Mouse (Mus musculus) induced T-regulatory cell, adult 2 months (primary cell): Measurements from ENCODE around the gene Zfp609.

Source experiments
- DNase-seq: peaks from one replicate; pipeline ENCODE4 v3.0.0-alpha.2; 2012; ENCODE audit warnings: low read depth

The Zfp609 gene

GRCm38 (mm10) chr9:65827344-65828015, at the start of gene Zfp609:
Zfp609 (minus strand) TSS chr9:65827564.
- peak; percentile 92 for DNase-seq

- no peak for DNase-seq
Observed at GRCm38 (mm10) chr9:65859656-65860055, 32.3 kb upstream of the Zfp609 start.

DNA sequence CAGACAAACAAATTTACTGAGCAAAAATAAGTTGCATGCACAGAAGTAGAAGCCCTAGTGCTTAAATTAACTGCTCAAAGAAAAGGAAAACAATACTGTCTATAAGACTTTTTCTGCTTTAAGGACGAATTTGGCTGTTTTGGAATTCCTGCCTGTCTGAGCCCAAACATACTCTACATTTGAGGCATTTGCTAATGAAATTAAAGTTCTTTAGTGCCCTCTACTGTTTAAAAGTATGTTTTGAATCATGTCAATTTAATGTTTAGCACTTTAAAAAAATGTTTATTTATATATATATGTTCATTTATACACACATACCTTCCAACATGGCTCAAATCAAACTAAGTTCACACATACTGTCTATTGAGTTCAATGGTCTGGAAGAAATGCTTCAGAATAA, 22.8 kb upstream of the Zfp609 start:
- DNase-seq, result peak; percentile 41

GRCm38 (mm10) chr9:65848154-65848553, 20.8 kb upstream of the Zfp609 start:
- no peak for DNase-seq

- no peak for DNase-seq
Observed at GRCm38 (mm10) chr9:65844421-65845165, 17.2 kb upstream of the Zfp609 start.

DNA sequence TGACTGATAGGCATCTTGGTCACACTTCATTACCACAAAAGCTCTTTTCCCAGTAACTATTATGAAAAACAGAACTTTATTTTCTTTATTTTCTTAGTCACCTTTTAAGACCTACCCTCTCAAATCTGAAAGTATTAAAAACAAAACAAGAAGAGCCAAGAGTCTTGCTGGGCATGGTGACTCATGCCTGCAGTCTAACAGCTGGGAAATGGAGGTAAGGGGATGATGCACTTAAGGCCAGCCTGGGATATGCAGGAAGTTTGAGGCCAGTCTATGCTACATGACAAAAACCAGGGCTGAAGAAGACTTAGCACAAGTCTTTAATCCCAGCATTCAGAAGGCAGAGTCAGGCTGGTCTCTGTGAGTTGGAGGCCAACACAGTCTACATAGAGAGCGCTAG, 12.5 kb upstream of the Zfp609 start:
- DNase-seq, result no peak

- DNase-seq, result no peak
Observed at GRCm38 (mm10) chr9:65836916-65837315, 9.6 kb upstream of the Zfp609 start.

DNA sequence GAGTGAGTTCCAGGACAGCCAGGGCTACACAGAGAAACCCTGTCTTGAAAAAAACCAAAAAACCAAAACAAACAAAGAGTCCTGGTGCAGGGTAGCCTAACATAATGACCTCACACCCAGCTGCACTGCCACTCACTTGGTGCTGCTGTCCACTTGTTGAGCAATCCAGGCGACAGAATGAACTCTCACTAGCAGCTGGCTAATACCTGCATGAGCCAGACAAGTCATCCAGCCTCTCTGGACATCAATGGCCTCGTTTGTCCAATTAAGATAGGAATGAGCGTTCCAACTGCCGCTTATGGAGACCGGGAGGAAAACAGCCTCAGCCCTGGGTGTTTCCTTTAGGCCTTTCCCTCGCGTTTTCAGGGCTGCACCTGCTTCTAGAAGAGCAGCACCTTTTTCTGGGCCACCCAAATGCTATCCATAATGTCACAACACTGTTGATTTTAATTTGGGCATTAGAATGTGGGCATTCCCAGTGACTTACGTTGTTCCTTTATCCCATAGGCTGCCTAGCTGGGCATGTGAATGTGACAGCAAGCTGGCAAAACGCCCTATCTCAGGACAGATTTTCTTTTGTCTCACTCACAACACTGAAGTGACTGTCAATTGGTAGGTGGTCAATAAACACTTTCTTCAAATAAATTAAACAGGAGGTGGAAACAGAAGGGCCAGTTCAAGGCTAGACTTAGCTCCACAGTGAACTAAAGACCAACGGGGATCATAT, 7.4 kb upstream of the Zfp609 start:
- DNase-seq, result no peak

DNA sequence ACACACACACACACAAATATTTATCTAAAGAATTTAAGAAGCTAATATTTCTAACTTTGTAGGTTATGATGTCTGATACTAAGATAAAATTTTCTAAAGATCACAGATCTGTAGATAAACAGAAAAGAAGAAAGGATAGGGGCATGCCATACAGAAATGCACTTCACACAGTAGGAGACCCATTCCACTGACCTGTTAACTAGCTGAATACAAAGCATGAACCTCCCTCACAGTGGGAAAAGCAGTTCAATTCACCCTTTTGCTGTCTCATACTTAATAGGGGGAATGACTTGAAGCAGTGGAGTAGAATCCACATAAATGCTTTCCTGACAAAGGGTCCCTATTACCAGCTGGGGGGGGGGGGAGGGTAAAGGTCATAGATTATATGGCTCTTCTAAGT, 6.3 kb upstream of the Zfp609 start:
- no peak for DNase-seq

- DNase-seq, result no peak
Observed at GRCm38 (mm10) chr9:65833230-65833629, 5.9 kb upstream of the Zfp609 start.

DNA sequence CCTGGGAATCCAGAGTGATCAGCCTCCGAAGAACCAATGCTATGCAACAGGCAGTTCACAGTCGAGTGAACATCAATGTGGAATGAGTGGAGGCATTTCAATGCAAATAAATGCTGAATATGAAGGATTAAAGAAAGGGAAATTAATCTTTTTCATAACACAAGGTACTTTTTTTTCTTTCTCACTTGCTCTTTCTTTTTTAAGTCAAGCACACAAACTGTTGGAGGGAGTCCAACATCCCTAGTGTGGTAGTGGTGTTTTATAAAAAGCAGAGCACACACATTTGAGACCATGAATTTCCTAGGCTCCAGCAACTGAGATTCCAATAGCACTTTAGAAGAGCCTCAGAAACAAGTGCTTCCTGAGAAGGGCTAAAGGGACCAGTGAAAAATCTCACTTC, 4.7 kb upstream of the Zfp609 start:
- no peak for DNase-seq

- no peak for DNase-seq
Observed at GRCm38 (mm10) chr9:65831164-65831563, 3.8 kb upstream of the Zfp609 start.

- no peak for DNase-seq
Observed at GRCm38 (mm10) chr9:65830255-65830654, 2.9 kb upstream of the Zfp609 start.

DNA sequence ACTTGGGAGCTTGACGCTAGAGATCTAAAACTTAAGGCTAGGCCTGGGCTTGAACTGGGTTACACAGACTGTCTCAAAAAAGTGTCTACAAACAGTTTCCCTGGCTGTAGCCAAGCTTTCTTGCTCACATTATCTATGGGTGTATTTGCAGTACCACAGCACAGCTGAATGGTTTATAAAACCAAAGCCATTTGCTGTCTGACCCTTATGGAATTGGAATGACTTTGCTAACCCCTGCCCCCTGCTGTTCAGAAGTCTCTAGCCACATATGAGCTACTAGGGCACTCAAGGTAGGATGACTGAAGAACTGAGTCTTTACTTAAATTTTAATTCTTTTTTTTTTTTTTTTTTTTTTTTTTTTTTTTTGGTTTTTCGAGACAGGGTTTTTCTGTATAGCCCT, 2.0 kb upstream of the Zfp609 start:
- peak; percentile 68 for DNase-seq

- peak; percentile 56 for DNase-seq
Observed at GRCm38 (mm10) chr9:65828511-65828910, 1.1 kb upstream of the Zfp609 start.

DNA sequence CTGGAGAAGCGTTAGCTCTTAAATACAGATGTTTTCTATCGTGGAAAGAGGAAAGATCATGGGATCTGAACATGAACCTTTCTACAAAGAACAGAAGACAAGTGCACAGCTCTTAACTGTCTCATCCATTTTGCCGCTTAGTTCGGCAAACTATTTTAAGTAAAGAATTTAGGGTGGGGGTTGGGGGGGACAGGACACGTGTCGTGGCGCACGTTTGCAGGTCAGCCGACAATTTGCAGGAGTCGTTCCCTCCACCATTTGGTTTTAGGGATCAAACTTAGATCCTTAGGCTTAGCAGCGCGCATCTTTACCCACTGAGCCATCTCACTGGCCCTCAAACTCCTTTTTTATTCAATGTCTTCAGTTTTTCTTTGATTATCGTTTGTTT, 646 bp upstream of the Zfp609 start:
- DNase-seq, result no peak

DNA sequence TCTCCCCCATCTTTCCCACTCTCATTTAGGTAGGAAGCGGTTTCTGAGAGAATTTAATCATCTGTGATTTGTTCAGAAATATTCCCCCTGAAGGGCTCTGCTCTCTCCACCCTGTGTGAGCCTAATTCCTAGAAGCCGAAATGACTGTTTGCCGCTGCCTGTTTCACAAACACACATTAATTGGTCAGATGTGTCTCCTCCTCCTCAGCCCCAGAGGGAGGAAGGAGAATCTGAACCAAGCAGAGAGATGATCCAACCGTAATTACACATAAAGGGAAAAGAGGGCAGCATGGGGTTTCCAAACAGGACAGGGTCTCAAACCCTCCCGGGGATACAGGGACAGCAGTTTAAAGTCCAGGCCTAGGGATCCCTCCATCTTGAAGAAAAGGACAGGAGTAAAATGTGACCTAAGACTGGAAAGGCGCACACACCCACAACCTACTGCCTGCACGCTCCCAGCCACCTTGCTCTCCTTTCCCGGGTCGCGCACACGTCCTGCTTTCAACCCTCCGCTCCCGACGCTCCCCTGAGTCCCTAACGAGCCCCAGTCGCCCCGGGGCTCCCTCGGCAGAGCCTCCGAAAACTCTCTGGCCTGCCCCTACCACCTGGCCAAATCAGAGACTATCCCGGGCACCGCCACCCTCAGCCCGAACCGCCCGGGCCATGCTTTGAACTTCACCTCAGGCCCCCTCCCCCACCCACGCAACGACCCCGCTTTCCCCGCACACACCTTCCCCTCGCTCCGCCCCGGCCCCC, 598 bp downstream of the Zfp609 start:
- peak; percentile 64 for DNase-seq

DNA sequence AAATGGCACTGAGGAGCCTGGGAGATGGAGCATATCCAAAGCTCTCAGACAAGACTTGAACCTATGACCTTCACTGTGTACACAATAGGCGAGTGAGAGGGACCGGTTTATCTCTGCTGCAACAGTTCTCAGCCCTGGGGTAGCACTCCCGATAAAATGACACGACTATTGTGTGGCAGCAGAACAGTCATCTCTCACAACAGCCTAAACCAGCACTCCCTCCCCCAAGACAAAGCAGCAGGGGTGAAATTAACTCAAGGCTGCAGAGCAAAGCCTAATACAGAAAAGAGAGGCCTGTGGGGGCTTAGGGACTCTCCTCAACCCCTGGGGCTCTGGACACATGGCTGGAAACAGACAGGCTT, 1.2 kb downstream of the Zfp609 start:
- DNase-seq, result no peak

DNA sequence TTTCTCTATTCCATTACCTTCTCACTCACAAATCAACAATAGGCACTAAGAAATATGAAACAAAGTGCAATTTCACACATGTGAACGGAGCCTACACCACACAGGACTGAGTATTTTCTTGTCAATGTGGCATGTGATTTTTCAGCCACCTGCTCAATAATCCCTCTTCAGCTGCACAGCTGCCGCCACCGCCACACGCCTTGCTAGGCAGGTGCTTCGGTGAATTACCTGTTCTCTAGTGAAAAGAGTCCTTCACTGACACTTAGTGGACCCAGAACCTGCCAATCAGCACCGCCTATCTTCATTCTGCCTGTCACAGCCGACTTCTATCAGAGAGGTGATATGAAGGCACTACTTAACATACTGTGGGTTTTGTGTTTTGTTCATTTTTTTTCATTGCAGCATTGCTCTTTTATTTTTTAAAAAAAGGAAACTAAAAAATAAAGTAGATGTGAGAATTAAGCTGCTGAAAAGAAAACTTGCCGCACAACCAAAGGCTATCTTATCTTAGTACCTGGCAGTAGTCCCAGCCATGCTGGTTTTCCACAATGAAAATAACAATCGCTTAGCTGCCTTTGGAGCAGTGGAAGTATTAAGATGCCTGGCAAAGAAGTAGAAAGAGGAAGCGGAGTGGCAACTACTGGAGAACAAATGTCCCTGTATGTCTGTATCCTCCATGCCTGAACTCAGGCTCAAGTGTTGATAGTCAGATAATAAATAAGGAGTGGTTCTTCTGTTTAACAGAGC, 3.5 kb downstream of the Zfp609 start:
- DNase-seq, result no peak

DNA sequence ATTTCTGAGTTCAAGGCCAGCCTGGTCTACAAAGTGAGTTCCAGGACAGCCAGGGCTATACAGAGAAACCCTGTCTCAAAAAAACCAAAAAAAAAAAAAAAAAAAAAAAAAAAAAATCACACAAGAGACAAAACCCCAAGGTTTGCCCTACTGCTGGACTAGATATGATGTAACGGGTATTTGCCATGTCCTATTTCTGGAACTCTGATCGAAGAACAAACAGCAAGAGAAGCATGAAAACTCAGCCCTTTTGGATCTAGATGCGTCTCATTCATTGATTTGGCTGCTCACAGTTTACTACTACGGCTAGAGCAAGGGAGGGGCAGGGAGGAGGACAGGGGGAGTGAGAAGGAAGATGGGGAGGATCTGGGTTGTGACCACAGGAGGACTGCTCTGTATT, 5.4 kb downstream of the Zfp609 start:
- no peak for DNase-seq

DNA sequence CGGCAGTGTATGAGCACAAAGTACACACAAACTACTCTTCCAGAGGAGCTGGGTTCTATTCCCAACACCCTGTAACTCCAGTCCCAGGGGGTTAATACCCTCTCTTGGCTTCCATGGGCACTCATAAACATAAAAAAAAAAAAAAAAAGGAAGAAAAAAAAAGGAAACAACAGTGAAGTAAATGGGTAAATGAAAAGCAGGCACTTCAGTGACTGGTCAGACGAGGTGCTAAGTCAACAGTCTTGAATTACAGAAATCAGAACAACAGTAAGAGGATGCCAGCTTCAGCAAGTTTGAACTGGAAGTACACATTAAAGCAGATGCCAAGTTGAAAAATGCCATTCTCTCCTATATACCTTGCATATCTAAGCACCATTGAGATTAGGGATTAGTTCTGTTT, 7.1 kb downstream of the Zfp609 start:
- no peak for DNase-seq

- DNase-seq, result no peak
Observed at GRCm38 (mm10) chr9:65818402-65818801, 9.0 kb downstream of the Zfp609 start.
